Mouse (Mus musculus): ENCODE measurements around the gene Omg. TPM values are rescaled to one million over a fixed set of nuclear protein-coding genes. Genes with fewer than 3 reads are reported as not detected.

Omg gene
- not detected in 2 replicates for polyA plus RNA-seq (2012; ENCODE audit: insufficient read depth, low replicate concordance)

GRCm38 (mm10) chr11:79503845-79504244, at the start of gene Omg:
Omg (minus strand) TSS chr11:79504084.
- H3K9me3 ChIP-seq: no peaks in the 10 kb centered on the region
- no peak for TF ChIP-seq FLI1 (IDR thresholded peaks at IDR 0.05; ENCODE audit: low read length)
- TF ChIP-seq GATA1 (IDR thresholded peaks at IDR 0.05; ENCODE audit: borderline replicate concordance, low read length): no peak
- no peak within 1 kb of the TSS for H3K4me3 ChIP-seq (replicated peaks)
- no peaks in the 10 kb centered on the region for H3K27me3 ChIP-seq (replicated peaks)
- H3K4me1 ChIP-seq: peaks cover 12% of the 10 kb centered on the region
- no peaks in the 10 kb centered on the region for H3K36me3 ChIP-seq (replicated peaks; ENCODE audit: low read length)

GRCm38 (mm10) chr11:79552622-79553021, 48.7 kb upstream of the Omg start:
- no peaks in the 10 kb centered on the region for H3K4me1 ChIP-seq
- H3K4me3 ChIP-seq (replicated peaks): no peak overlapping the region
- H3K9me3 ChIP-seq: no peaks in the 10 kb centered on the region
- no peaks in the 10 kb centered on the region for H3K27me3 ChIP-seq (replicated peaks)
- TF ChIP-seq GATA1 (IDR thresholded peaks at IDR 0.05; ENCODE audit: borderline replicate concordance, low read length): no peak
- TF ChIP-seq FLI1 (IDR thresholded peaks at IDR 0.05; ENCODE audit: low read length): no peak
- H3K36me3 ChIP-seq (replicated peaks; ENCODE audit: low read length): peaks cover 95% of the 10 kb centered on the region

GRCm38 (mm10) chr11:79536293-79536692, 32.4 kb upstream of the Omg start:
- TF ChIP-seq FLI1 (IDR thresholded peaks at IDR 0.05; ENCODE audit: low read length) (no peak), GATA1 (IDR thresholded peaks at IDR 0.05; ENCODE audit: borderline replicate concordance, low read length) (no peak)
- H3K9me3 ChIP-seq: no peaks in the 10 kb centered on the region
- peaks cover 55% of the 10 kb centered on the region for H3K4me1 ChIP-seq
- no peaks in the 10 kb centered on the region for H3K27me3 ChIP-seq (replicated peaks)
- H3K4me3 ChIP-seq (replicated peaks): peak overlapping the region; percentile 87
- H3K36me3 ChIP-seq (replicated peaks; ENCODE audit: low read length): peaks cover 38% of the 10 kb centered on the region

- TF ChIP-seq FLI1 (IDR thresholded peaks at IDR 0.05; ENCODE audit: low read length) (no peak), GATA1 (IDR thresholded peaks at IDR 0.05; ENCODE audit: borderline replicate concordance, low read length) (no peak; the same call in 2 of the 3 replicates)
- H3K4me3 ChIP-seq (replicated peaks): peak overlapping the region; percentile 87
- no peaks in the 10 kb centered on the region for H3K27me3 ChIP-seq (replicated peaks)
- no peaks in the 10 kb centered on the region for H3K9me3 ChIP-seq
- peaks cover 63% of the 10 kb centered on the region for H3K4me1 ChIP-seq
- H3K36me3 ChIP-seq (replicated peaks; ENCODE audit: low read length): peaks cover 31% of the 10 kb centered on the region
These were observed 31.7 kb upstream of the Omg start for GRCm38 (mm10) chr11:79535554-79535953.

GRCm38 (mm10) chr11:79533950-79534690, 30.2 kb upstream of the Omg start:
- Histone ChIP-seq H3K27me3 (replicated peaks) (no peaks in the 10 kb centered on the region), H3K9me3 (no peaks in the 10 kb centered on the region), H3K4me3 (replicated peaks) (peak overlapping the region; percentile 69), H3K36me3 (replicated peaks; ENCODE audit: low read length) (peaks cover 21% of the 10 kb centered on the region), H3K4me1 (peaks cover 76% of the 10 kb centered on the region)
- no peak for TF ChIP-seq GATA1 (IDR thresholded peaks at IDR 0.05; ENCODE audit: borderline replicate concordance, low read length)
- no peak for TF ChIP-seq FLI1 (IDR thresholded peaks at IDR 0.05; ENCODE audit: low read length)

GRCm38 (mm10) chr11:79533311-79533710, 29.4 kb upstream of the Omg start:
- no peaks in the 10 kb centered on the region for H3K9me3 ChIP-seq
- peaks cover 15% of the 10 kb centered on the region for H3K36me3 ChIP-seq (replicated peaks; ENCODE audit: low read length)
- H3K4me1 ChIP-seq: peaks cover 81% of the 10 kb centered on the region
- no peak overlapping the region for H3K4me3 ChIP-seq (replicated peaks)
- TF ChIP-seq FLI1 (IDR thresholded peaks at IDR 0.05; ENCODE audit: low read length) (no peak), GATA1 (IDR thresholded peaks at IDR 0.05; ENCODE audit: borderline replicate concordance, low read length) (no peak)
- no peaks in the 10 kb centered on the region for H3K27me3 ChIP-seq (replicated peaks)

- Histone ChIP-seq H3K27me3 (replicated peaks) (no peaks in the 10 kb centered on the region), H3K36me3 (replicated peaks; ENCODE audit: low read length) (peaks cover 9% of the 10 kb centered on the region), H3K4me3 (replicated peaks) (no peak overlapping the region), H3K9me3 (no peaks in the 10 kb centered on the region), H3K4me1 (peaks cover 88% of the 10 kb centered on the region)
- TF ChIP-seq GATA1 (IDR thresholded peaks at IDR 0.05; ENCODE audit: borderline replicate concordance, low read length) (no peak), FLI1 (IDR thresholded peaks at IDR 0.05; ENCODE audit: low read length) (no peak)
These were observed 27.6 kb upstream of the Omg start for GRCm38 (mm10) chr11:79531485-79531884.

- H3K9me3 ChIP-seq: no peaks in the 10 kb centered on the region
- H3K4me1 ChIP-seq: peaks cover 89% of the 10 kb centered on the region
- H3K27me3 ChIP-seq (replicated peaks): no peaks in the 10 kb centered on the region
- peak overlapping the region; percentile 82 for H3K4me3 ChIP-seq (replicated peaks)
- peaks cover 14% of the 10 kb centered on the region for H3K36me3 ChIP-seq (replicated peaks; ENCODE audit: low read length)
- TF ChIP-seq FLI1 (IDR thresholded peaks at IDR 0.05; ENCODE audit: low read length) (no peak), GATA1 (IDR thresholded peaks at IDR 0.05; ENCODE audit: borderline replicate concordance, low read length) (no peak)
These were observed 26.9 kb upstream of the Omg start for GRCm38 (mm10) chr11:79530774-79531173.

GRCm38 (mm10) chr11:79530333-79530761, 26.5 kb upstream of the Omg start, which contains the start of the genes Evi2 and Evi2a:
Evi2 (minus strand) TSS chr11:79530589.
Evi2a (minus strand) TSS chr11:79530609.
- no peak for TF ChIP-seq GATA1 (IDR thresholded peaks at IDR 0.05; ENCODE audit: borderline replicate concordance, low read length)
- no peak for TF ChIP-seq FLI1 (IDR thresholded peaks at IDR 0.05; ENCODE audit: low read length)
- Histone ChIP-seq H3K9me3 (no peaks in the 10 kb centered on the region), H3K27me3 (replicated peaks) (no peaks in the 10 kb centered on the region), H3K4me3 (replicated peaks) (peak within 1 kb of the TSS; percentile 90), H3K4me1 (peaks cover 89% of the 10 kb centered on the region), H3K36me3 (replicated peaks; ENCODE audit: low read length) (peaks cover 14% of the 10 kb centered on the region)

GRCm38 (mm10) chr11:79529736-79530135, 25.9 kb upstream of the Omg start:
- peak overlapping the region; percentile 90 for H3K4me3 ChIP-seq (replicated peaks)
- H3K4me1 ChIP-seq: peaks cover 89% of the 10 kb centered on the region

More at GRCm38 (mm10) chr11:79529736-79530135, 25.9 kb upstream of the Omg start:
- TF ChIP-seq GATA1 (IDR thresholded peaks at IDR 0.05; ENCODE audit: borderline replicate concordance, low read length): no peak
- TF ChIP-seq FLI1 (IDR thresholded peaks at IDR 0.05; ENCODE audit: low read length): no peak
- Histone ChIP-seq H3K27me3 (replicated peaks) (no peaks in the 10 kb centered on the region), H3K36me3 (replicated peaks; ENCODE audit: low read length) (peaks cover 14% of the 10 kb centered on the region), H3K9me3 (no peaks in the 10 kb centered on the region)
